16 mouse cellular contexts compared by ENCODE assay signal in the genomic region with DNA sequence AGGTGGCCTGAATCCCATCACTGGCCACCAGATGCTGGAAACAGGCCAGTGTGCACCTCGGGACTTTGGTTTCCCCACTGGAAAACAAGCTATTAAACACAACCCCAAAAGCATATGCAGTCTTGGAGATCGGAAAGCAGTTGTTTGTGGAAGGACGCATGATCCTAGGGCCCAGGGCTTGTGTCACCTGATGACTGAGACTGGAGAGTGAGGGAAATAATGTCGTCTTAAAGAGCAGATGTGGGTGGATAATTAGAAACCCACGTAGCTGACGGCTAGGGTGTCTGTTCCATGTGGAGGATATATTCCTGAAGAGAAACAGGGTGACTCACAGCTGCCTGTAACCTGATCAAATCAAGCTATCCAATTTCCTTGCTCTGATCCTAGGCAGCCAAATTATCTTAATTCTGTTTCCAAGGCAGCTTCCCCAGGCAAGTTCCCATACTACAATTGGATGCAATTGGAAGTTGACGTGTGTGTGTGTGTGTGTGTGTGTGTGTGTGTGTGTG. TPM values are rescaled to one million over a fixed set of nuclear protein-coding genes. Genes with fewer than 3 reads are reported as not detected.
DNase-seq lines count a peak whose midpoint lies in the region.
"Had no signal": no experiment of that assay in that cellular context is flagged by ENCODE, and none has a peak within 500 bp of the region (broad histone marks: within the 10 kb centered on the region; RNA-seq: fewer than 3 reads in every experiment).

No protein-coding gene starts in this region.

- intact Hi-C loops in heart, postnatal 36 days (cut with DNase I) = no loop called here

- DNase-seq in heart, adult 11 months = peak; percentile 73
- no peak for DNase-seq in heart, postnatal 36 days
- peak; percentile 50 for DNase-seq in 3T3-L1 (ENCODE audit: low read depth, low spot score)
- peak; percentile 78 for DNase-seq in MN1 (ENCODE audit: low spot score)
- DNase-seq in fibroblast of lung, adult 2 months (ENCODE audit: low read depth) = peak; percentile 14
- no peak for DNase-seq in layer of hippocampus, postnatal 25 days (ENCODE audit: extremely low spot score in 1 of 2, low spot score in 1 of 2)
- DNase-seq in Muller cell, postnatal 12 days (ENCODE audit: inconsistent ontology term) = no peak
- DNase-seq: adrenal gland, postnatal 10 days; cerebellum, adult 11-12 months; cerebellum, postnatal 36 days; lung, postnatal 10 days; right cerebral cortex, postnatal 4 days; thymus, adult 18-20 months had no signal

RNA-seq across cellular contexts. Expression of a gene that starts 31.1 kb away (rescaled TPM):
- not detected for total RNA-seq in heart, postnatal 36 days (2021)
- not detected for total RNA-seq in layer of hippocampus, postnatal 25 days (2021)
- total RNA-seq: layer of hippocampus, adult 8-10 months; left cerebral cortex, adult 2 months had no signal

RNA-seq across cellular contexts. Expression of a gene that starts 38.3 kb away (rescaled TPM):
- total RNA-seq in heart, postnatal 36 days (2021) = not detected
- total RNA-seq in layer of hippocampus, postnatal 25 days (2021) = not detected
- total RNA-seq: adrenal gland, postnatal 10 days; heart, adult 8-10 months; layer of hippocampus, adult 8-10 months; left cerebral cortex, adult 2 months had no signal

Comparison
In these comparisons a context has a peak if more than half of its experiments do, and no peak if none do; other contexts are left out.
1. DNase-seq: peak in heart, adult 11 months (single experiment), 3T3-L1 (single experiment), MN1 (single experiment) and fibroblast of lung, adult 2 months (single experiment); none in heart, postnatal 36 days (0 of 2), layer of hippocampus, postnatal 25 days (0 of 2) and Muller cell, postnatal 12 days (single experiment).